In genomic region chr6:21999025-21999424, GRCm38 (mm10) we compare ENCODE assay signal across 9 mouse cellular contexts. TPM values are rescaled to one million over a fixed set of nuclear protein-coding genes. Genes with fewer than 3 reads are reported as not detected.
DNase-seq lines count a peak whose midpoint lies in the region; ATAC-seq and TF ChIP-seq lines count a peak whose summit lies in the region.
"Had no signal": no experiment of that assay in that cellular context is flagged by ENCODE, and none has a peak within 500 bp of the region (broad histone marks: within the 10 kb centered on the region; RNA-seq: fewer than 3 reads in every experiment).

No protein-coding gene starts in this region.

- H3K27me3 ChIP-seq in kidney, adult 2 months (replicated peaks; ENCODE audit: control insufficient read depth, insufficient read depth, low read length) = no peaks in the 10 kb centered on the region
- H3K27me3 ChIP-seq in heart, embryonic 12.5 days (replicated peaks) = no peaks in the 10 kb centered on the region
- no peaks in the 10 kb centered on the region for H3K27me3 ChIP-seq in limb, embryonic 15.5 days
- H3K27me3 ChIP-seq in midbrain, embryonic 10.5 days (ENCODE audit: low read depth, poor library complexity, severe bottlenecking) = peaks cover 10% of the 10 kb centered on the region

- H3K4me1 ChIP-seq in kidney, adult 2 months (ENCODE audit: control insufficient read depth, insufficient read depth, low read length) = 0 out of 2 replicates have a peak, but pooled peaks cover 2% of the 10 kb centered on the region
- peaks cover 23% of the 10 kb centered on the region for H3K4me1 ChIP-seq in heart, embryonic 12.5 days (replicated peaks)
- H3K4me1 ChIP-seq in limb, embryonic 15.5 days = peaks cover 47% of the 10 kb centered on the region
- peaks cover 18% of the 10 kb centered on the region for H3K4me1 ChIP-seq in midbrain, embryonic 10.5 days

- peak; percentile 51 for DNase-seq in kidney, adult 2 months
- no peak for DNase-seq in kidney, adult 8-10 months
- DNase-seq in embryo, embryonic 10.5 days (ENCODE audit: low spot score) = peak; percentile 58
- DNase-seq in left cerebral cortex, postnatal 36 days (ENCODE audit: low spot score in 2 of 2) = no peak
- DNase-seq in urinary bladder, postnatal 36 days (ENCODE audit: low spot score in 2 of 2) = no peak
- no peak for DNase-seq in midbrain, embryonic 10.5 days (ENCODE audit: low spot score)

- H3K4me2 ChIP-seq in heart, embryonic 12.5 days = peak overlapping the region; percentile 44
- peak overlapping the region; percentile 27 for H3K4me2 ChIP-seq in limb, embryonic 15.5 days

- no peak overlapping the region for H3K4me3 ChIP-seq in kidney, adult 2 months (ENCODE audit: insufficient read depth, low read depth, low read length)
- H3K4me3 ChIP-seq in heart, embryonic 12.5 days = peak overlapping the region; percentile 6; the same call in 1 of the 2 replicates
- H3K4me3 ChIP-seq in limb, embryonic 15.5 days = no peak overlapping the region
- no peak overlapping the region for H3K4me3 ChIP-seq in midbrain, embryonic 10.5 days

- TF ChIP-seq POLR2A in kidney, adult 2 months (IDR thresholded peaks at IDR 0.05; ENCODE audit: low read depth, low read length) = no peak

- H3K27ac ChIP-seq in kidney, adult 2 months (ENCODE audit: insufficient read depth, low read depth, low read length) = no peak overlapping the region; the same call in 1 of the 2 replicates
- H3K27ac ChIP-seq in heart, embryonic 12.5 days (ENCODE audit: poor library complexity, severe bottlenecking) = peak overlapping the region; percentile 57
- H3K27ac ChIP-seq in limb, embryonic 15.5 days = peak overlapping the region; percentile 72
- no peak overlapping the region for H3K27ac ChIP-seq in midbrain, embryonic 10.5 days (replicated peaks)

- no peak for ATAC-seq in heart, embryonic 12.5 days (ENCODE audit: insufficient number of reproducible peaks, low FRiP score)
- ATAC-seq in limb, embryonic 15.5 days (ENCODE audit: insufficient number of reproducible peaks, low FRiP score, low TSS enrichment, low read depth) = no peak
- ATAC-seq: forebrain, embryonic 14.5 days had no signal

- no peaks in the 10 kb centered on the region for H3K36me3 ChIP-seq in kidney, adult 2 months (ENCODE audit: control insufficient read depth, insufficient read depth, low read length)
- H3K36me3 ChIP-seq in heart, embryonic 12.5 days = no peaks in the 10 kb centered on the region
- H3K36me3 ChIP-seq in limb, embryonic 15.5 days = no peaks in the 10 kb centered on the region
- no peaks in the 10 kb centered on the region for H3K36me3 ChIP-seq in midbrain, embryonic 10.5 days

- H3K9ac ChIP-seq in heart, embryonic 12.5 days = no peak overlapping the region
- H3K9ac ChIP-seq in limb, embryonic 15.5 days = no peak overlapping the region

- 14% methylated on average over 11 of the region's 11 CpGs for WGBS in kidney, adult 2 months
- 22% methylated on average over 11 of the region's 11 CpGs for WGBS in heart, embryonic 12.5 days
- WGBS in limb, embryonic 15.5 days = 20% methylated on average over 11 of the region's 11 CpGs
- WGBS in midbrain, embryonic 10.5 days = 53% methylated on average over 11 of the region's 11 CpGs

- no peak for TF ChIP-seq CTCF in kidney, adult 2 months (conservative IDR thresholded peaks at IDR 0.05; ENCODE audit: insufficient read depth, insufficient read length, low read depth, low read length)

- intact Hi-C loops in left cerebral cortex, postnatal 36 days (cut with DNase I) = no loop called here

- no peaks in the 10 kb centered on the region for H3K9me3 ChIP-seq in heart, embryonic 12.5 days (replicated peaks)
- H3K9me3 ChIP-seq in limb, embryonic 15.5 days = no peaks in the 10 kb centered on the region
- H3K9me3 ChIP-seq in midbrain, embryonic 10.5 days (replicated peaks) = no peaks in the 10 kb centered on the region

RNA-seq across cellular contexts. Expression of gene Cped1, which starts 13.3 kb away (rescaled TPM):
- 5.9 and 6.2 TPM in 2 replicates for polyA plus RNA-seq in kidney, adult 2 months (2012; rRNA removed)
- 5.2 and 6.0 TPM in 2 replicates for polyA plus RNA-seq in heart, embryonic 12.5 days (2016; fragmentation: Nextera tagmentation; extraction: Ambion mirVana)
- polyA plus RNA-seq in limb, embryonic 15.5 days (2015; fragmentation: Nextera tagmentation; extraction: Ambion mirVana) = 42.0 and 43.1 TPM in 2 replicates
- total RNA-seq in left cerebral cortex, postnatal 36 days (2021) = 1 to 10 TPM; 3.0 to 4.1 TPM
- polyA plus RNA-seq in midbrain, embryonic 10.5 days (2016; fragmentation: Nextera tagmentation; extraction: Ambion mirVana) = 10.0 and 10.4 TPM in 2 replicates

RNA-seq across cellular contexts. Expression of gene Ing3, which starts 49.7 kb away (rescaled TPM):
- polyA plus RNA-seq in kidney, adult 2 months (2012; rRNA removed) = 10.9 and 11.0 TPM in 2 replicates
- 32.9 and 37.8 TPM in 2 replicates for polyA plus RNA-seq in heart, embryonic 12.5 days (2016; fragmentation: Nextera tagmentation; extraction: Ambion mirVana)
- polyA plus RNA-seq in limb, embryonic 15.5 days (2015; fragmentation: Nextera tagmentation; extraction: Ambion mirVana) = 49.3 and 51.5 TPM in 2 replicates
- 10 to 100 TPM; 22.5 to 27.5 TPM for total RNA-seq in left cerebral cortex, postnatal 36 days (2021)
- polyA plus RNA-seq in midbrain, embryonic 10.5 days (2016; fragmentation: Nextera tagmentation; extraction: Ambion mirVana) = 55.8 and 56.5 TPM in 2 replicates

Comparison
In these comparisons a context has a peak if more than half of its experiments do, and no peak if none do; other contexts are left out.
1. DNase-seq: peak in kidney, adult 2 months (single experiment) and embryo, embryonic 10.5 days (single experiment); none in kidney, adult 8-10 months (0 of 2), left cerebral cortex, postnatal 36 days (0 of 2), urinary bladder, postnatal 36 days (0 of 2) and midbrain, embryonic 10.5 days (single experiment).
2. H3K27ac ChIP-seq: peak in heart, embryonic 12.5 days (single experiment) and limb, embryonic 15.5 days (single experiment); none in kidney, adult 2 months (single experiment) and midbrain, embryonic 10.5 days (single experiment).